Mouse (Mus musculus): ENCODE data around the gene 1190007I07Rik.

- no peak for TF ChIP-seq POLR2A (IDR thresholded peaks at IDR 0.05; ENCODE audit: low read depth, low read length)
- no peak for TF ChIP-seq CTCF (conservative IDR thresholded peaks at IDR 0.05; ENCODE audit: insufficient read depth, insufficient read length, low read depth, low read length)
Observed at GRCm38 (mm10) chr10:82634348-82634747, 11.3 kb upstream of the 1190007I07Rik start.
